ENCODE assay signal across 8 mouse cellular contexts in genomic region chr16:16213079-16213760, GRCm38 (mm10). TPM values are rescaled to one million over a fixed set of nuclear protein-coding genes. Genes with fewer than 3 reads are reported as not detected.
DNase-seq lines count a peak whose midpoint lies in the region; ATAC-seq and TF ChIP-seq lines count a peak whose summit lies in the region.

Gene Pkp2 (plus strand): TSS chr16:16213318.

- H3K9me3 ChIP-seq in ES-E14 (ENCODE audit: control insufficient read depth, insufficient read depth, low read depth, low read length): no peaks in the 10 kb centered on the region
- H3K9me3 ChIP-seq in forebrain, embryonic 10.5 days: no peaks in the 10 kb centered on the region
- H3K9me3 ChIP-seq in heart, postnatal 0 days (replicated peaks; ENCODE audit: control insufficient read depth, low read length): no peaks in the 10 kb centered on the region

- no peak within 1 kb of the TSS for H3K27ac ChIP-seq in ES-E14 (ENCODE audit: insufficient read depth, low read depth, low read length, poor library complexity, severe bottlenecking)
- peak within 1 kb of the TSS; percentile 78 for H3K27ac ChIP-seq in forebrain, embryonic 10.5 days
- H3K27ac ChIP-seq in heart, postnatal 0 days (ENCODE audit: low read depth): peak within 1 kb of the TSS; percentile 97

- ATAC-seq in heart, postnatal 0 days (ENCODE audit: insufficient read depth, low read depth): peak; percentile 92
- peak; percentile 36; the same call in 1 of the 2 replicates for ATAC-seq in neutrophil, adult 5-6 weeks (ENCODE audit: extremely low read depth, insufficient number of reproducible peaks, low FRiP score, poor library complexity, severe bottlenecking)

- H3K9ac ChIP-seq in ES-E14 (ENCODE audit: insufficient read depth, low read depth, low read length, poor library complexity, severe bottlenecking): peak within 1 kb of the TSS; percentile 92
- H3K9ac ChIP-seq in heart, postnatal 0 days (replicated peaks; ENCODE audit: low read depth, low read length): peak within 1 kb of the TSS; percentile 90

- in situ Hi-C loops in ES-E14 (cut with MboI; ENCODE audit: low sequenced_read_pairs in 2 of 2, unreplicated experiment in 2 of 2): no loop called here

- TF ChIP-seq EP300 in heart, postnatal 0 days (IDR thresholded peaks at IDR 0.05; ENCODE audit: low read depth): no peak

- H3K4me1 ChIP-seq in ES-E14 (ENCODE audit: control insufficient read depth in 2 of 2, insufficient read depth in 2 of 2, low read length in 2 of 2, poor library complexity in 1 of 2): peaks cover 2 to 3% of the 10 kb centered on the region in 2 experiments; a peak in 1 of 4 replicates
- peaks cover 33% of the 10 kb centered on the region for H3K4me1 ChIP-seq in forebrain, embryonic 10.5 days
- peaks cover 10% of the 10 kb centered on the region; the same call in 1 of the 2 replicates for H3K4me1 ChIP-seq in heart, postnatal 0 days (ENCODE audit: control insufficient read depth, insufficient read depth)

- no peak for TF ChIP-seq CTCF in brain, embryonic 14.5 days (IDR thresholded peaks at IDR 0.05; ENCODE audit: borderline replicate concordance, extremely low read depth, insufficient read depth, insufficient read length)
- no peak for TF ChIP-seq CTCF in heart, postnatal 0 days (IDR thresholded peaks at IDR 0.05; ENCODE audit: low read depth)

- no peaks in the 10 kb centered on the region for H3K36me3 ChIP-seq in ES-E14 (ENCODE audit: control insufficient read depth, insufficient read depth, low read length, poor library complexity, severe bottlenecking)
- H3K36me3 ChIP-seq in forebrain, embryonic 10.5 days (replicated peaks): no peaks in the 10 kb centered on the region
- no peaks in the 10 kb centered on the region for H3K36me3 ChIP-seq in heart, postnatal 0 days (replicated peaks; ENCODE audit: control insufficient read depth, insufficient read depth, low read length)

- H3K4me3 ChIP-seq in ES-E14 (ENCODE audit: insufficient read depth in 1 of 2, low read depth in 1 of 2, low read length in 2 of 2, poor library complexity in 1 of 2, severe bottlenecking in 1 of 2): peak within 1 kb of the TSS; percentile 68 to 98
- peak within 1 kb of the TSS; percentile 82 for H3K4me3 ChIP-seq in forebrain, embryonic 10.5 days
- peak within 1 kb of the TSS; percentile 88 for H3K4me3 ChIP-seq in heart, postnatal 0 days (ENCODE audit: low read depth, low read length)

- WGBS in forebrain, embryonic 10.5 days: under 1% methylated on average over 59 of the region's 59 CpGs
- under 1% methylated on average over 47 of the region's 59 CpGs for WGBS in heart, postnatal 0 days

- TF ChIP-seq POLR2A in brain, embryonic 14.5 days (IDR thresholded peaks at IDR 0.05; ENCODE audit: borderline replicate concordance, extremely low read depth, insufficient read depth, insufficient read length, poor library complexity, severe bottlenecking): no peak

- peak within 1 kb of the TSS; percentile 71 for H3K4me2 ChIP-seq in heart, postnatal 0 days (ENCODE audit: low read depth, low read length)

- peaks cover 35% of the 10 kb centered on the region for H3K27me3 ChIP-seq in forebrain, embryonic 10.5 days (ENCODE audit: poor library complexity, severe bottlenecking)
- no peaks in the 10 kb centered on the region for H3K27me3 ChIP-seq in heart, postnatal 0 days (ENCODE audit: control insufficient read depth, insufficient read depth, low read length)

- peak; percentile 68 for DNase-seq in ES-E14 (ENCODE audit: low read depth, low spot score)
- peak; percentile 86 for DNase-seq in brain, embryonic 14.5 days (ENCODE audit: low read depth)
- DNase-seq in forebrain, embryonic 10.5 days (ENCODE audit: extremely low spot score, low spot score): peak; percentile 88
- peak; percentile 89 for DNase-seq in heart, postnatal 0 days (ENCODE audit: low spot score)
- peak; percentile 89 to 95 for DNase-seq in kidney, postnatal 25 days
- DNase-seq in lung, adult 18-20 months: peak; percentile 83 to 89
- peak; percentile 33 to 53 for DNase-seq in thymus, postnatal 36 days

TF ChIP-seq in ES-E14, 5 proteins besides CTCF, POLR2A, EP300 and RAD21:
- TF ChIP-seq HCFC1 (IDR thresholded peaks at IDR 0.05; ENCODE audit: borderline replicate concordance, insufficient read depth, low read length) (no peak), ZC3H11A (IDR thresholded peaks at IDR 0.05; ENCODE audit: borderline replicate concordance, low read depth, low read length) (no peak), MAFK (IDR thresholded peaks at IDR 0.05; ENCODE audit: insufficient read depth, low read depth, low read length) (no peak), CHD2 (IDR thresholded peaks at IDR 0.05; ENCODE audit: low read depth, low read length) (no peak), ZNF384 (IDR thresholded peaks at IDR 0.05; ENCODE audit: low read depth, low read length) (no peak)
TF ChIP-seq in ES-E14: peak in this region for 0.

RNA-seq across cellular contexts. Expression of gene Pkp2, which starts in this region (rescaled TPM):
- 55.8 and 57.7 TPM in 2 replicates for total RNA-seq in ES-E14 (2012; rRNA removed)
- 1.3 and 1.5 TPM in 2 replicates for polyA plus RNA-seq in brain, embryonic 14.5 days (2012; rRNA removed)
- polyA plus RNA-seq in forebrain, embryonic 10.5 days (2016; fragmentation: Nextera tagmentation; extraction: Ambion mirVana): 6.4 and 8.2 TPM in 2 replicates
- total RNA-seq in heart, postnatal 0 days (2014; rRNA removed; ENCODE audit: low replicate concordance): 172 and 198 TPM in 2 replicates
- polyA plus RNA-seq in heart, postnatal 0 days (2015; fragmentation: Nextera tagmentation; extraction: Ambion mirVana): 103 and 107 TPM in 2 replicates
- 0.12 TPM in 1 of 2 replicates, not detected in the other for total RNA-seq in neutrophil, adult 5-6 weeks (2017)

Comparison
In these comparisons a context has a peak if more than half of its experiments do, and no peak if none do; other contexts are left out.
1. RNA of gene Pkp2 (total RNA-seq): 172 to 198 TPM in heart, postnatal 0 days and 55.8 to 57.7 TPM in ES-E14; 0.12 TPM in neutrophil, adult 5-6 weeks; every median in the first group is over 10 times any median in the second.
2. RNA of gene Pkp2 (polyA plus RNA-seq): 103 to 107 TPM in heart, postnatal 0 days; 6.4 to 8.2 TPM in forebrain, embryonic 10.5 days and 1.3 to 1.5 TPM in brain, embryonic 14.5 days; every median in the first group is over 10 times any median in the second.
3. Peak in ATAC-seq in neutrophil, adult 5-6 weeks; RNA of the gene not detected or under 1 TPM.
4. Peak in every context shown above with its lines, with median percentiles within 50 percentile points of each other: DNase-seq and H3K4me3 ChIP-seq.